Mouse (Mus musculus) cerebellum, adult 2 months (tissue): ENCODE results near the gene Clec3b.

ENCODE experiments used
- CTCF ChIP-seq: fragments of 200-500 bp; IDR thresholded peaks from 2 replicates; pipeline ENCODE4 v1.5.1; 2011; ENCODE audit warnings: low read depth, mild to moderate bottlenecking, control low read depth, low read length, moderate library complexity, borderline replicate concordance; ENCODE audit not compliant: insufficient read depth
- POLR2A ChIP-seq: fragments of 200-500 bp; IDR thresholded peaks from 2 replicates; pipeline ENCODE4 v1.6.1; 2011; ENCODE audit warnings: low read length, control low read depth, borderline replicate concordance; ENCODE audit not compliant: insufficient read depth

DNA sequence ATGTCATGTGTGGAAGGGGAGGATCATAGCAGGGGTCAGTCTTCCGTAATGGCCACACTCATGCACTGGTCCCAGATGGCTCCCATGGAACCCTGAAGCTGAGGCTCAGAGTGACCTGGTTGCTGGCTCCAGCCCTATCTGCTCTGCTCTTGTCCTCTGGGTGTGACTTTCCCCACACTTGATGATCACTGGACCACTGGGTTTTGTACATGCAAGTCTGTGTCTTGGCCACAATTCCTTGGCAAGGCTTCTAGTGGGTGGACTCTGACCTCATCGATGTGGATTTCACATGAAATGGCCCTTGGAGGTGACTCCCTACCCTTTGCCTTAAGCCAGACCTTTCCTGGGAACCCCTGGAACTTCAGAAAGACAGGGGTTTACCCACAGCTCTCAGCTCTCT is 2.4 kb downstream of the Clec3b start:
- TF ChIP-seq CTCF (no peak), POLR2A (no peak)
